Mouse (Mus musculus) large intestine, adult 2 months (tissue): ENCODE results near the gene Pde4a. TPM values are rescaled to one million over a fixed set of nuclear protein-coding genes. Genes with fewer than 3 reads are reported as not detected.
"Not testable (repeated sequence)": the region's sequence is repeated elsewhere in the genome, so short reads cannot be mapped to it uniquely, and the experiment has no call there.

Experiments used
- DNase-seq: peaks from one replicate; pipeline ENCODE4 v3.0.0-alpha.2; 2012; ENCODE audit warnings: low read depth, low spot score
- WGBS: fragments of 180-500 bp; shearing (Covaris S2); methylation state at CpG from one replicate; pipeline ENCODE4 v1.1.7; 2018; 5-methylcytosine and 5-hydroxymethylcytosine counted together
- polyA plus RNA-seq: library from polyadenylated mRNA; depleted of rRNA; stranded (reverse); fragments of >200 nt; gene quantifications from 2 replicates; pipeline ENCODE4 v1.2.3, GENCODE M21; 2012

The Pde4a gene
- polyA plus RNA-seq, 1 experiment = 2.8 TPM

DNA sequence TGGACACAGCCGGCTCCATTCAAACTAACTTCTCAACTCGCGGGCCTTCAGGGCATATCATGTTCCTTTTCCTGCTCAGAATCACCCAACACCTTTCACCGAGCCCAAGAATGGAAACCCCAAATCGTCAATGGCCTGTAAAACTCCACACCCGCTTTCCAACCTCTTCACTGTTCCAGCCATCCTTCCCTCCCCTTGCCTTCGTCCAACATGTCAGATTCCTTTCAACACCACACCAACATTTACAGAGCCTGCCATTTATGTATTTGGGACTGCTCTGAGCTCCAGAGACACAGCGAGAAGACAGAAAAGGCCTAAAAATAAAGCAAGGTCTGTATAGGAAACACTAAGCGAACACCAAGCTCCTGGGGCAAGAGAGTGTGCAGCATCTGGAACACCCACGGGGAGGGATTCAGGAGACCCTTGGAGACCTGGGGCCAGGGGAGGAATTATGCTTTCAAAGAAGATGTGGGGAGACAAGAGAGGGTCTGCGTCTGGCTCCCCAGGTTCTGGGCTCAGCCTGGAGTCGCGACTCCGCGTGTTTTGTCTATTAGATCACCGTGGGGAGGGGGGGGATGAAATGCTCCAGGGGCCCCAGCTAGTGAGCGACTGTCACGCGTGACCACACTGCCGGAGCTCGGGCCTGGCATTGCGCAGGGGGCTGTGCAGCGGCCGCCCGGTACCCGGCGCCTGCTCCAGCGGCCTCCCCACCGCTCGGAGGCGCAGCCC lies 72.7 kb downstream of the Pde4a start:
- no peak for DNase-seq
- WGBS = 2% methylated on average over 31 of the region's 31 CpGs

DNA sequence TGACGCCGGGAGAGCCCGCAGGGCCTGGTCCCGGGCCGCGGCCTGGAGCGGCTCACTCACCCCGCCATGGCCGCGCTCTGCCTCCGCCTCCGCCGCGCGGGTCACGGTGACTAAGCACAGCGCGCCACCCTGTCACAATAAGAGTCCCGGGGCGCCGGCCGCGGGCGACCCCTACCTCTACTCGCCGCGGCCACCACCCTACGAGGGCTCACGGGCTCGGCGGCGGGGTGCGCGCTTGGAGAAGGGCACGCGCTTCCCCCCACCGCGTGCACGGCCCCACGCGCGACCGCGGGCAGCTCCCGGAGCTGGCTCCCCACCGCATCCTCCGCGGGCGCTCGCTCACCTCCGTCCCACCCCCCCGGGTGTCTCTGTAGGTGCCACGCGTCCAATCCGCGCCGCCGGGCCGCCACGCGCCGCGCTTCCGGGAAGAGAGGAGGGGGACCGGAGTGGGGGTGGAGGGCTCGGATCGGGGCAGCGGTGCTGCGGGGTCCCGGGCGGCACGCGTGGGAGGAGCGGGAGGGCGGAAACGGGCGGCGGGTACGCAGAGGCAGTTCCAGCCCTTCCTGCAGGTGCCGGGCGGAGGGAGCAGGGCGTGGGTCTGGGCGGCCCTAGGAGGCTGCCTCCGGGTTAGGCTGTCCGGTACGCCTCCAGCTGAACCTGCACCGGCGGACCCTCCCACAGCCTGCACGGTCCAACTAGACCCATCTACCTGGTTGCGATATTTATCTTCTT lies 73.4 kb downstream of the Pde4a start, which contains the start of gene Keap1:
Gene Keap1 (minus strand): TSS at position 629 of the 732 bp plus-strand sequence.
- no peak for DNase-seq
- 1% methylated on average over 87 of the region's 90 CpGs for WGBS

DNA sequence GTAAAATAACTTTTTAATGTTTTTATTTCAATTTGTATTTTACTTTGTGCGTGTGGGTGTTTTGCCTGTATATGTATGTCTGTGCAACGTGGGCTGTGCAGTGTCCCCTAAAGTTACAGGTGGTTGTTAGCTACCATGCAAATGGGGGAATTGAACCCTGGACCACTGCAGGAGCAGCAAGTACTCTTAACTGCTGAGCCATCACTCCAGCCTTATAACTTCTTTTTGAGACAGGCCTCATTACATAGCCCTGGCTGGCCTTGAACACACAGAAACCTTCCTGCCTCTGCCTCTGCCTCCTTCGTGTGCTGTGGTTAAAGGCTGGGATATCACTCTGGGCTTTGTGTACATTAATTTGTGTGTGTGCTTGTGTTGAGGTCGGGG lies 73.9 kb downstream of the Pde4a start:
- 25% methylated on average over 4 of the region's 4 CpGs for WGBS
- no peak for DNase-seq

DNA sequence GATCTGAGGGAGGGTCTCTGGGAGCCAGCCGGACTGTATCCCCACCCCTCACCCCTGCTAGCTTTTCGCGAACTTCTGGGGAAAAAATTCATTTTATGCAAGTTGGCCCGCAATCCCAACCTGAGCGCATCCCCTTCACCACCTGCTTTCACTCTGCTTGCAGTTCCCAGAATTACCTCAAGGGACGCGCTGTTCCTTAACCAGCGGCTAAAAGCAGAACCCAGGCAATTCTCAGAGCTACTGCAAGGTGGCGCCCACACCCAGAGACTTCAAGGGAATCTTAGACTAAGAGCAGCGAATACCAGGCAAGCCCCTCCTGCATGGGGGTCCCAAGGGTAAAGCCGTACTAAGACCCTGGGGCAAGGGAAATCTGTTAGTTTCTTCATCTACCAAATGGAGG lies 75.8 kb downstream of the Pde4a start:
- DNase-seq = peak; percentile 77
- WGBS = 4% methylated on average over 11 of the region's 11 CpGs

DNA sequence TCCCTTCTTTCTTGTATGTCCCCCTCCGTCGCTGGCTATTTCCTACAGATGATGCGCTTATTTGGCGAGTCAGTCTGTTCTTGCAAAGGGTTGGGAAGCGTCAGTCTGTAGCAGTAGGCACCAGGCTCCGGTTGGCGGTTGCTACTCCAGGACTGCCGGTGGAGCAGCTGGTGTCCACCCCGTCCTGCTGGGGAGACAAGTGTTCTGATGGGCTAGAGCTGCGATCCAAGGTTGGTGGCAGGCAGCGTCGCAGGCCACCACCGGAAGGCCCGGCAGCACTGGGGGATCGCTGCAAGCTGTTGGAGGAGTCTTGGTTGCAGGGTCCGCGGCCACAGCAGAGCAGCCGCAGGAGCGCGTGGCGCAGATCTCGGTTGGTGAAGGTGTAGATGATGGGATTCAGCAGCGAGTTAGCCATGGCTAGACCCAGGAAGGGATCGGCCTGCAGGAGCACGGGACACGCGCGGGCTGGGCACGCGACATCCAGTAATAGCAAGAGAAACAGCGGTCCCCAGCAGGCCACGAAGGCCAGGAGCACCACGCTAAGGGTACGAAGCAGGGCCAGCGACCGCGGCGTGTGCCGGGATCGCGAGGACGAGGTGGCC lies 78.4 kb downstream of the Pde4a start:
- 8% methylated on average over 42 of the region's 42 CpGs for WGBS
- DNase-seq = no peak

DNA sequence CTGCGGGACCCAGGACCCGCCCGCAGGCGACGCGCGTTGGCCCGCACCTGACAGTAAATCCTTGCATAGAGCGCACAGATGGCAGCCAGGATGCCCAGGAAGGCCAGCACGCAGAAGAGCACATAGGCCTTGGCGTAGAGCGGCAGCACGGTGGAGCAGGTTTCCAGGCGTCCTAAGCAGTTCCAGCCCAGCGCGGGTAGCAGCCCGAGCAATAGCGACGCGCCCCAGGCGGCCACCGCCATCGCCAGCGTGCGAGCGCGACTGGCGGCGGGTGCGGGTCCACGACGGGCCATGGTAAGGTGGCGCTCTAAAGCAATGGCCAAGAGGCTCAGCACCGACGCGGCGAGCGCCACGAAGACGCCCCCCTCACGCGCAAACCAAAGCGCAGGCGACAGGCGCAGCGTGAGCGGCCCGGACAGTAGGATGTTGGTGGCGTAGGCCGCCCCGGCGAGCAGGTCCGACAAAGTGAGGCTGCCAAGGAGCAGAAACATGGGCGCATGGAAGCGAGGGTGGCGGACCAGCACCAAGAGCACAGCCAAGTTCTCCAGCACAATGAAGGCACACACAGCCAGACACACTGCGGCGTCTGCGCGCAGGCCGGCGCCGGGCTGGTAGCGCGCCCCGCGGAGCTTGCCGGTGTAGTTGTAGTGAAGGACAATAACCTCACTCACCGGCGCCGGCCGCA lies 79.1 kb downstream of the Pde4a start:
- under 1% methylated on average over 72 of the region's 72 CpGs for WGBS
- no peak for DNase-seq

DNA sequence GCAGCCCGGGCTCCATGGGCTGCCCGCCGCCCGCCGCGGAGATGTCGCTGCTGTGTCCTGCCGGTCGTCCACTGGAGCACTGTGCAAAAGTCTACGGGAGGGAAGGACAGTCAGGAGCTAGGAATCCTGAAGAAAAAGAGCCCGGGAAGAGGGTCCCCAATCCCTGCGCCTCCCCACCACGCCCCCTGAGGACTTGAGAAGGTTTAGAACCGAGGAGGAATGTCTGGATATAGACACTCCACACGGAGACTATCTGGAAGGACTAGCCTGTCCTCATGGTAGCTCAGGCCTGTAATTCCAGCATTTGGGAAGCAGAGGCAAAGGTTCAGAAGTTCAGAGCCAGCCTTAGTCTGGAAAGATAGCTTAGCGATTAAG lies 79.6 kb downstream of the Pde4a start:
- 5% methylated on average over 16 of the region's 16 CpGs for WGBS
- no peak for DNase-seq

DNA sequence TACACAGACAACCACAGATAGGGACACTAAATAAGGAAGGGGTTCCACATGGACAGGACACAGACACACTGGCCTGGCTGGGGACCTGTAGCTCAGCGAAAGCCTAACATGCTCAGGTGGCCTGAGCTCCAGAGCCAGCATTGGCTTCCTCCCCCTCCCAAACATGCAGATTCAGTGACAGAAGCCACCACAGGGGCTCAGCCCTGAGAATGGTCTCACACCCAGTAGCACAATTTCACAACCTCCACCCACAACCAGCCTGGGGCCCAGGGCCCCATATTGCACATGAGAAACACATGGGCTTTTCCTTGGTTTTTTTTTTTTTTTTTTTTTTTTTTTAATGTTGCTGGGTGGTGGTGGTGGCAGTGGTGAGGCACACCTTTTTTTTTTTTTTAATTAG lies 80.8 kb downstream of the Pde4a start:
- 100% methylated on average over 1 of the region's 1 CpGs for WGBS
- DNase-seq = no peak

DNA sequence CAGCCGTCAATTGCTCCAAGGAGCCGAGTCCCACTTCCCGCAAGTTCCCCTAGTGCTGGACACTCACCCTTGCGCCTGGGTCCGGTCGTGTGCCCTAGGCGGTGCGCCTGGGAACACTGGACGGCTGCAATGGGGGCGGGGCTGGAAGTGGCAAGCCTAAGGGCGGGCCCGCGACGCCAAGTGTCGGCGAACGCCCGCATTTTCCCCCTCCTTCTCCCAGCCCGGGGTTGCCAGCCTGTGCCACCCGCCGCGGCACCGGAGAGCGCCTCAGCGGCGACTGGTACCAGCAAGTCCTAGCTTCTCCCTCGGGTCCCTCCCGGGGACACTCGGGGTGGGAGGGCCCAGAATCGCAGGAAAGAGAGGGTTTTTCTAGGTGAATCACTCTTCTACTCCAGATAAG lies 82.8 kb downstream of the Pde4a start, which contains the start of gene S1pr5:
Gene S1pr5 (minus strand): TSS at position 118 of the 400 bp plus-strand sequence.
- 1% methylated on average over 30 of the region's 30 CpGs for WGBS
- DNase-seq = no peak

DNA sequence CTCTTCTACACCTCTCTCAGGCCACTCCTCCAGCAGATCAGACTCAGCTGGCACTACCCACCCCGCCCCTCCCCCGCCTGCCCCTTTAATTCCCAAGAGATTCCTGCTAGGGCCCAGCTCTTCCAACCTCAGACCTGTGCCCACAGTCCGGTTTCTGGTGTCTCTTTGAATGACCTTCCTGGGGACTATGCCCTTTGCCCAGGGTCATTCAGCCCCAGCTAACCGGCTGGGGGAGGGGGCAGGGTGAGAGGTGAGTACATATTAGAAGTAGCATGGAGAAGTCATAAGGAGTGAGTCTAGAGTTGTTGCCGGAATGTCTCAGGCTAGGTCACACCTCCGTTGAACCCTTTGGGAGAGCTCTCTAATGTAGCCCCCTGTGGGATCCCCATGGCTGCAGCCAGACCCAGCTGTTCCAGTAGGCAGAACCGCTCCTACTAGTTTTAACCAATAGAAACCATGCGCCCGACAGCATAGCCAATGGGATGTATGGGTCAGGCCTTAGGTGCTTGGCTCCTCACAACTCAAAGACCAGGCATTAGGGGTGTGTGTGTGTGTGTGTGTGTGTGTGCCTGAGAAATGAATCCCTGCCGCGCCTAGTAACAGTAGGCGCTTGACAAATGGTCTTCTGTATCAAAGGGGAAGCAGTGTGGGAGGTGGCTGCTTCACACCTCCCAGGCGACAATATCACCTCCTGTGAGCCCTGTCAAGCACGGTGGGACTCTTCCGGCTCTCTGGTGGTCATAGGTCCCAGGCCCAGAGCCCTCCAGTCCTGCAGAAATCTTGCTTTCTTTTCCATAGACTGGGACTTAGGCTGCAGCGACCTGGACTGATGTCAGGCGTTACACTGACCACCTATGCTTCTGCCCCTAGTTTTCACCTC lies 84.4 kb downstream of the Pde4a start:
- WGBS = 45% methylated on average over 17 of the region's 17 CpGs
- no peak for DNase-seq

DNA sequence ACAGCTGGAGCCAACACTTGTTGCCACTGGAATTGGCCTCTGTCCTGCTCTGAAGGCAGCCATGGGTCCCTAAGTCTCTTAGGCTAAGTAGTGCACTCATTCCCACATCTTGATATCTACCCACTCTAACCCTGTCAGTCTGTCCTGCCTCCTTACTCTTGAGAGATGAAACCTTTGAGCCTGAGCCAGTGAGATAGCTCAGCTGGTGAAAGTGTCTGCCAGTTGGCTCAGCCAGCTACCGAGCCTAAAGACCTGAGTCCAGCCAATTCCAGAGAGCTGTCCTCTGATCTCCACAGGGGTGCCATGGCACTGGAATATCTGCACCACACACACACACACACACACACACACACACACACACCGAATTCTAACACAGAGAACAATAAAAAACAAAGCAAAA lies 85.0 kb downstream of the Pde4a start:
- DNase-seq = no peak
- 64% methylated on average over 2 of the region's 2 CpGs for WGBS

DNA sequence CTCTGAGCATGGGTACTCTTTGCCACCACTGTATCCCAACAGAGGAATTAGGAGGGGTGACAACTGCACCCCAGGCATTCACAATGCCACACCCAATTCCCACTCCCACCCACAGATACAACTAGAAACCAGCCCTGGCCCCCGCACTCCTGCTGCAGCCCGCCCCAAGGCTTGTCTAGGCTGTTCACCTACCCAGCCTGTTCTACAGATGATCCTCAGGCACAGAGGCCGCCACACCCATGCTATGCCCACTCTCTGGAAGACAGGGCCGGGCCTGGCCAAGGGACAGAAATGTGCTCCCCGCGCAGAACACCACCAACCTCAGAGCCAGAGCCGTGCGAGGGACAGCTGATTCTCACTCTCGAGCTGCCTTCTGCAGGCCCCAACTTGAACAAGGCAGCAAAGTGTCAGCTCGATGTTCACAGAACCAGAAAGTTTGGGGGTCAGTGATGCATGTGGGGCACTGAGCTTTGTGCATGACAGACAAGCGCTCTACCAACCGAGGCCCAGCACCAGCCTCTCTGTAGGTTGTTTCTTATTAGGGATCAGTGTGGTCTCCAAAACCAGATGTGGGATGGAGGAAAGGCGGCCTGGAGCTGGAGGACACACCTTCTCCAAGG lies 85.7 kb downstream of the Pde4a start:
- DNase-seq = no peak
- WGBS = 67% methylated on average over 13 of the region's 13 CpGs

DNA sequence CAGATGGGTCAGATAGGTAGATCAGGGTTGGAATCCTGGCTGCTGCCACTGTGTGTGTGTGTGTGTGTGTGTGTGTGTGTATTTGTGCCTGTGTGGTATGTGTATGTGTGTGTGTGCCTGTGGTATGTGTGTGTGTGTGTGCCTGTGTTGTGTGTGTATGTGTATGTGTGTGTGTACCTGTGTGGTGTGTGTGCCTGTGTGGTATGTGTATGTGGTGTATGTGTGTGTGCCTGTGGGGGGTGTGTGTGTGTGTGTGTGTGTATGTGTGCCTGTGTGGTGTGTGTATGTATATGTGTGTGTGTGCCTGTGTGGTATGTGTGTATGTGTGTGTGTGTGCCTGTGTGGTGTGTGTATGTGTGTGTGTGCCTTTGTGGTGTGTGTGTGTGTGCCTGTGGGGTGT lies 89.2 kb downstream of the Pde4a start:
- no peak for DNase-seq

DNA sequence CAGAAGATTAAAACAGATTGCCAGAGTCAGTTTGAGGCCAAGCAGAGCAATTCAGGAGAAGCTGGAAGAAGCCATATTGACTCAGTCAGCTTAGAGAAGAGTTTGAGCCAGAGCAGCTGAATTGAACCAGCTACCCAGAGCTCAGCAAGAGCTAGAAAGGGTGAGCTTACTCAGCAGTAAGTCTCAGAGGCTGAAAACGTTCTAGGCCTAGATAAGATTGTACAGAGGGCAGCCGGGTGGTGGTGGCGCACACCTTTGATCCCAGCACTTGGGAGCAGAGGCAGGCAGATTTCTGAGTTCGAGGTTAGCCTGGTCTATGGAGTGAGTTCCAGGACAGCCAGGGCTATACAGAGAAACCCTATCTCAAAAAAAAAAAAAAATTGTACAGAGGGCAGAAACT lies 90.8 kb downstream of the Pde4a start:
- WGBS = 83% methylated on average over 4 of the region's 4 CpGs

DNA sequence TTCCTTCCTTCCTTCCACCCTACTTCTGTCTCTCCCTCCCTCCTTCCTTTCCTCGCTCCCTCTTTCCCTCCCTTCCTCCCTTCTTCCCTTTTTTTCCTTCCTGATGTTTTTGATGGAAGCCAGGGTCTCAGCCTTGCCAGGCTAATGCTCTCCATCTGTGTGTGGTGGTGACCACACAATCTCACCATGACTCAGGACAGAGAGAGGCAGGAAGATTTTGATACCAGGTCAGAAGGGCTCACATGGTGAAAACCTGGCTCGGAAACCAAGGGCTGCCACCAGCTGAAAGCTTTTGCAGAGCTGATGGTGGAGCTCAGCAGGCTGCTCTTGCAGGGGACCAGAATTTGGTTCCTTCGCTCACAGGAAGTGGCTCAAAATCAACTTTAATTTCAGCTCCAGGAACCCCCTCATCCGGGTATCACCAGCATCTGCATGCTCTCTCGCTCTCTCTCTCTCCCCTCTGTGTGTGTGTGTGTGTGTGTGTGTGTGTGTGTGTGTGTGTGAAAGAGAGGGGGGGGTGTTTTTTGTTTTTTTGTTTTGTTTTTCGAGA lies 95.1 kb downstream of the Pde4a start:
- WGBS = 88% methylated on average over 6 of the region's 6 CpGs
- no peak for DNase-seq

More for the DNA sequence above, 90.8 kb downstream of the Pde4a start:
- not testable (repeated sequence) for DNase-seq

DNA sequence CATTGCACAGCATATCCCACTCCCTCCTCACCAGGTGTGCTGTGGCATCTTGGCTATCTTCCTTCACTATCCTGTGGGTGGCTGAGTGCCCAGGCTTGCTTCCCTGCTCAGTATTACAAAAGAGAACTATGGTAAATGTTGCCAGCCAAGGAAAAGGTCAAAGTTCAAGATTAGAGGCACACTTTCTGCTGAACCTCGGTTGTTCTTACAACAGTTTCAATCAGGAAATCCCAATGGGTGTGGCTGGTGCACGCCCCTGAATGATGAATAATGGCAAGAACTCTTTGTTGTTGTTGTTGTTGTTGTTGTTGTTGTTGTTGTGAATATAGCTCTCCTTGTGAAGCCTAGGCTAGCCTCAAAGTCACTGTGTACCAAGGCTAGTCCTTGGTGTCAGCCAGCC lies 96.3 kb downstream of the Pde4a start:
- DNase-seq = peak; percentile 35
- WGBS = 13% methylated on average over 2 of the region's 2 CpGs
